Mouse (Mus musculus): ENCODE results near the gene C2cd2l.
"Not testable (repeated sequence)": the region's sequence is repeated elsewhere in the genome, so short reads cannot be mapped to it uniquely, and the experiment has no call there.

C2cd2l gene

GRCm38 (mm10) chr9:44319887-44320798, at the start of gene C2cd2l:
C2cd2l (minus strand) TSS chr9:44320285.
- DNase-seq (ENCODE audit: low read depth) = peak; percentile 94

- DNase-seq (ENCODE audit: low read depth) = peak; percentile 58
These were observed 44.4 kb upstream of the C2cd2l start for GRCm38 (mm10) chr9:44364480-44364879.

- not testable (repeated sequence) for DNase-seq (ENCODE audit: low read depth)
These were observed 41.8 kb upstream of the C2cd2l start for GRCm38 (mm10) chr9:44361931-44362330.

GRCm38 (mm10) chr9:44361190-44361917, 41.3 kb upstream of the C2cd2l start, which contains the start of gene Vps11:
Vps11 (minus strand) TSS chr9:44361670.
- peak; percentile 98 for DNase-seq (ENCODE audit: low read depth)

GRCm38 (mm10) chr9:44357207-44357606, 37.1 kb upstream of the C2cd2l start:
- DNase-seq (ENCODE audit: low read depth) = peak; percentile 80

- no peak for DNase-seq (ENCODE audit: low read depth)
These were observed 33.1 kb upstream of the C2cd2l start for GRCm38 (mm10) chr9:44353142-44353541.

GRCm38 (mm10) chr9:44352337-44352736, 32.3 kb upstream of the C2cd2l start:
- DNase-seq (ENCODE audit: low read depth) = no peak

GRCm38 (mm10) chr9:44351396-44351795, 31.3 kb upstream of the C2cd2l start:
- no peak for DNase-seq (ENCODE audit: low read depth)

- no peak for DNase-seq (ENCODE audit: low read depth)
These were observed 28.5 kb upstream of the C2cd2l start for GRCm38 (mm10) chr9:44348546-44348945.

GRCm38 (mm10) chr9:44347621-44348020, 27.5 kb upstream of the C2cd2l start:
- no peak for DNase-seq (ENCODE audit: low read depth)

GRCm38 (mm10) chr9:44347166-44347565, 27.1 kb upstream of the C2cd2l start:
- no peak for DNase-seq (ENCODE audit: low read depth)

GRCm38 (mm10) chr9:44345570-44346433, 25.7 kb upstream of the C2cd2l start:
- DNase-seq (ENCODE audit: low read depth) = no peak

GRCm38 (mm10) chr9:44343781-44344421, 23.8 kb upstream of the C2cd2l start, which contains the start of gene Hmbs:
Hmbs (minus strand) TSS chr9:44344228.
- peak; percentile 96 for DNase-seq (ENCODE audit: low read depth)

- peak; percentile 81 for DNase-seq (ENCODE audit: low read depth)
These were observed 23.2 kb upstream of the C2cd2l start for GRCm38 (mm10) chr9:44343290-44343689.

- DNase-seq (ENCODE audit: low read depth) = no peak
These were observed 22.5 kb upstream of the C2cd2l start for GRCm38 (mm10) chr9:44342605-44343004.

GRCm38 (mm10) chr9:44342173-44342572, 22.1 kb upstream of the C2cd2l start:
- no peak for DNase-seq (ENCODE audit: low read depth)

GRCm38 (mm10) chr9:44341487-44341886, 21.4 kb upstream of the C2cd2l start:
- no peak for DNase-seq (ENCODE audit: low read depth)

GRCm38 (mm10) chr9:44338574-44338973, 18.5 kb upstream of the C2cd2l start:
- DNase-seq (ENCODE audit: low read depth) = peak; percentile 48

- DNase-seq (ENCODE audit: low read depth) = peak; percentile 32
These were observed 17.5 kb upstream of the C2cd2l start for GRCm38 (mm10) chr9:44337436-44338169.

- DNase-seq (ENCODE audit: low read depth) = peak; percentile 61
These were observed 16.9 kb upstream of the C2cd2l start for GRCm38 (mm10) chr9:44336964-44337363.

GRCm38 (mm10) chr9:44336513-44336912, 16.4 kb upstream of the C2cd2l start:
- DNase-seq (ENCODE audit: low read depth) = not testable (repeated sequence)
